Mouse (Mus musculus): ENCODE results near the gene Prc1. TPM values are rescaled to one million over a fixed set of nuclear protein-coding genes. Genes with fewer than 3 reads are reported as not detected.

Gene Prc1
- total and polyA plus RNA-seq, 3 experiments = 3.8 to 5.3 (median 4.0) TPM

- no peak for DNase-seq
Measured at GRCm38 (mm10) chr7:80334848-80335247, 40.6 kb downstream of the Prc1 start.

- no peak for DNase-seq
Measured at GRCm38 (mm10) chr7:80336932-80337331, 42.7 kb downstream of the Prc1 start.

- DNase-seq = peak; percentile 58
Measured at GRCm38 (mm10) chr7:80339371-80339770, 45.1 kb downstream of the Prc1 start.

GRCm38 (mm10) chr7:80339793-80340628, 45.8 kb downstream of the Prc1 start:
- peak; percentile 98 for DNase-seq

GRCm38 (mm10) chr7:80340793-80341192, 46.5 kb downstream of the Prc1 start, which contains the start of gene Unc45a:
Unc45a (minus strand) TSS chr7:80341005.
- peak; percentile 86 for DNase-seq

GRCm38 (mm10) chr7:80341793-80342192, 47.5 kb downstream of the Prc1 start:
- DNase-seq = no peak

DNA sequence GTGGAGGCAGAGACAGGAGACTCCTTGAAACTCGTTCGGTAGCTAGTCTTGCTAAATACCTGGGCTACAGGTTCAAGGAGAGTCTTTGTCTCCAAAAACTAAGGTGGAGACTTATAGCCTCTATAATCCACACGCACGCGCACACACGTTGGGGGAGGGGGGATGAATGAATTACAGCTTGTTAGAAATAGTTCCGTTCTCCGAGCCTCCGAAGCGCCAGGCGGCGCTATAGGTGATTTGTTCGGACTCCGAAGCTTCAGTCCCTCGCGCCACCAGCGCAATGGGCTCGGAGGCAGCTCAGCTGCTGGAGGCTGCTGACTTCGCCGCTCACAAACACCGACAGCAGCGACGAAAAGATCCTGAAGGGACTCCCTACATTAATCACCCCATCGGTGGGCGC, 48.6 kb downstream of the Prc1 start, which contains the start of gene Hddc3:
Gene Hddc3, plus strand, starts transcription at position 247 of the 400 bp plus-strand sequence.
- DNase-seq = peak; percentile 92

- DNase-seq = no peak
Measured at GRCm38 (mm10) chr7:80343270-80344018, 49.2 kb downstream of the Prc1 start.

DNA sequence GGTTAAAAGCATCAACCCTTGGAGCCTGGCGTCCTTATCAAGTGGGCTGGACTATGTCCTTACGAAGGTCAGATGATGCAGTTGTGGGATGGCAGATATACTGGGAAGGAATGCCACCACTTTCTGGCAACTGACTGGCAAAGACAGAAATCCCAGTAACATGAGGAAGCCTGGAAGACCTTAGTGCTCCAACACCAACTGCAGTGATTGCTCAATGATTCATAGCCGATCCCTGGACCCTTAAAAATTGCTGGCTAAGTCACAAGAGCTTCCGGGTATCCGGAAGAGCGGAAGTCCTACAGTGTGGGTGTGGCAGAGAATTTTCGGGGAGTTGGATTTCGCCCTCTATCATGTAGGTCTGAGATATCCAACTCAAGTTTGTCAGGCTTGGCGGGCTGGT, 51.9 kb downstream of the Prc1 start:
- DNase-seq = no peak

- DNase-seq = peak; percentile 36
Measured at GRCm38 (mm10) chr7:80346830-80347229, 52.6 kb downstream of the Prc1 start.

DNA sequence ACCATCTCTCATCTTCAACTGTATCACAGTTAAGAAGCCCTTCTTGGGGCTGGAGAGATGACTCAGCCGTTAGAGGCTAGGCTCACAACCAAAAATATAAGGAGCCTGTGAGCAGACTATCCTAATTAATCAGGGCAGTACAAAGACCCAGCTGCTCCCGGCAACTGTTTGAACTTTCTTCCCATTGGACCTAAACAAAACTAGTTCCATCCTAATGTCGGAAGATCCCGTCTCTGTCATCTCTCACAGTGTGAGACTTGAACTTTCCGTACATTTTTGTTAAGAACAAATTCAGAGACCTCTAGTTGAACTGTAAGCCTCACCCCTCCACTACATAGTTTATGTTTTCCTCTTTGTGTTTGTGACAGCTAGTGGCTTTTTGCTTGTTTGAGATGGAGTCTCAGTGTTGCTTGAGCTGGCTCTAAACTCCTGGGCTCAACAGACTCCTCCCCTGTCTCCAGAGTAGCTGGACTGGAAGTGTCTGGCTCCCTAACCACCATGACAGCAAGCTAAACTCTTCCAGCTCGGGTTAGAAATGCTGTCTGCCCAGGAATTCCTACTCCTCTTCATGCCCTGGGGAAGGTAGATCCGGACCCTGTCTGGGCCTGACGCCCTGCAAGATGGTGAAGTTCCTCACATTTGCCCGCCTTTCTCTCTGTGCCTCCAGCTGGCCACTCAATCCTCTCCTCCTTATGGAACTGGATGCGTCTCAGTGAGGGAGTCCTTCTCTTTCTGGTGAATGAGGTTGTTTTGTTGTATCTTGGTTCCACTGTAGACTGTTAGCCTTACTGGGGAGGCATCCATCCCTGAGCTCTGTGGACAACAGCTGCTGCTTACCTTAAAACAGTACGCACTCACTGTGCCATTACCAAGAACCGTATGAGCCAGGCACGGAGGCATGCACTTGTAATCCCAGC, 53.7 kb downstream of the Prc1 start:
- DNase-seq = no peak

DNA sequence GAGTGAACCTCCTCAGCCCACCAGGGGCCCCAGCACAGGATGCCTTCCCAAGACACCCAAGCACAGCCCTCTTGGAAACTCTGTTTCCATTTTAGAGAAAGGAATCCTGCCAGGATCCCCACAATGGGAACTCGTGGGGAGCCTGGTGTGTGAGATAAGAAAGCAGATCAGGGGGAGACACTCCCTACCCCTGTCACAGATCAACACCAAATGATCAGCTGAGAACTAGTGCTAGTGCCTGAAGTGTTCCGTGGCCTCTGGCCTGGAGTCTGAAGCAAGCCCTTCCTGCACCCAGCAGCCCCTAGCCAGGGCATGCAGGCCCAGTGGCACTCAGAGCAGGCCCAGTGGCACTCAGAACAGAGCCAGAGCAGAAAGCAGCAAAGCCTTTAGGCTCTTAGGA, 56.6 kb downstream of the Prc1 start:
- no peak for DNase-seq

DNA sequence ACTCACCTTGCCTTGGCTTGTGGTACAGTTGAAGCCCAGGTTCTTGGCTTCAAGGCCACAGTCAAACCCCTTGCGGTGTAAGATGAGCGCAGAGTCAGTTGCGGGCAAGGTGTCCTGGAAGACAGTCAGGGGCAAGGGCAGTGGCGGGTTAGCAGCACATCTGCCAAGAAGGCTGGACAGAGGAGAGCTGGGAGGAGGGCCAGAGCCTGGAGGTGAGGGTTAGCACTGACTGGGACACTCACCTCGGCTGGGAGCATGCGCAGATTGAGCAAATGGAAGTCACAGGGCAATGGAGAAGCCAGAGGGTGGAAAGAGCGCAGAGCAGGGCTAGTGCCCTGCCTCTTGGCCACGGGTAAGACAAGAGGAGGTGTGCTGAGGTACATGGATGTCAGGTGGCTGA, 58.7 kb downstream of the Prc1 start:
- DNase-seq = no peak

DNA sequence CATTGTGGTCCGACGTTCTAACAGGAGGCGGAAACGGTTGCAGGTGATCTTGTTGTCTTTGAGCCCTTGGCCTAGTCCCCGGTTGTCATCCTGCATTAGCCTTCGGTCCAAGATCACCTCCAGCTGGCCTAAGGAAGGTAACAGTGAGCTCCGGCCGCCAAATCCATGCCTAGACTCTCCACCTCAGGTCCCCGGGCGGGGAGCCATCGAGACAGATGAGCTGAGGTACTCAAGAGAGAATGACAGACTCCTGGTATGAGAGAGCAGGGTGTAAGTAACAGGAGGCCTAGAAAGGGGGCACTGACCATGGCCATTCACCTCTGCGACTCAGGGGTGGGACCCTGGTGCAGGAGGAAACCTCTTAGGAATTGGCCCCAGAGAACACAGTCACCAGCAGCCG, 62.1 kb downstream of the Prc1 start:
- DNase-seq = no peak

DNA sequence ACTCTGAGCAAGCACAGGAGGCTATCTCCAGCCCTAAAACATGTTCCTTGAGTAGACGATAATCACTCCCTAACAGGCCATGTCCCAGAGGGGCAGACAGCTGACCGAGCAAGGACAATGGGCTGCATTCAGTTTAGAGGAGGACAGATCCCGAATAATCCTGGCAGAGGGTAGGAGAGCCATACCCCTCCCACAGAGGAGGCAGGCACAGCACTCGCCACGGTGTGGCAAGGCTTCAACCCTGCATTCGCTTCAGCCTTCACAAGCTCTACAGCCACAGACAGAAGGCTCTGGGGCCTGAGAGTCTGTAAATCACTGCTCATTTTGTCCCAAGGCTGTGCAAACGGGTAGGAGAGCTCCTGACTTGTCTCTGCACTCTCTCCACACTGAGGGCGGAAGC, 62.9 kb downstream of the Prc1 start:
- peak; percentile 58 for DNase-seq

DNA sequence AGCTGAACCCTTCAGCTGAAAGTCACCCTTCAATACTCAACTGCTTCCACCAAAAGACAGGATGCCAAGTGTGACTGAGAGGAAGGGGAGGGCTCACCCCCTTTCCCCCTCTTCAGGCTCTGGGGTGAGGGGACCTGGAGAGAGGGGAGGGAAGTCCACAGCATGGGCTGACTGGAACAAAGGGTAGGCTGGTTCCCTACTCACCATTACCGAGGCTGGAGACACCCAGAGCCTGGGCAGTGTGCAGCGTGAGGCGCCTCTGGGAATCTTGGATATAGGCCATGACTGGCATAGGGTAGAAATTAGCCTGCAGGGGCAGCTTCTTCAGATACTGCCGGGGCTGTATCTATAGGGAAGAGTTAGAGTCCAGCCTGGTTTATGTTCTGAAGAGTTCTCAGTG, 63.8 kb downstream of the Prc1 start:
- no peak for DNase-seq

DNA sequence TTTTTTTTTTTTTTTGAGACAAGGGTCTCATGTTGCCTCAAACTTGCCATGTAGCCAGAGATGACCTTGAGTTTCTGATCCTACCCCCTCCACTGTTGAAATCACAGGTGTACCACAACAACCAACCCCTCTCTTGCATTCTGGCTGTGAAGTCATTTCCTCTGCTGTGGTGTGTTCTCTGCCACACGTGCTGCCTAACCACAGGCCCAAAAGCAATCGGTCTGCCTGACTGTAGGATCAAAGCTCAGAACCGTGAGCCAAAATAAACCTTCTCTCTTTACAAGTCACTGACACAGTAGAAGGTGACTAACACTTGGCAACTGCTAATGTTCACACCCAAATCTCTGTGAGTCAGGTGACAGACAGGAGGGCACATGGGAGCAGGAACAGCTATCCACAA, 66.2 kb downstream of the Prc1 start:
- DNase-seq = no peak

- peak; percentile 85 for DNase-seq
Measured at GRCm38 (mm10) chr7:80365759-80366158, 71.5 kb downstream of the Prc1 start.
